Mouse (Mus musculus) stomach, postnatal 0 days (tissue): ENCODE results near the gene Pars2.

Experiments used
- CTCF ChIP-seq: IDR thresholded peaks from 2 replicates; pipeline ENCODE4 v1.5.1; 2016; ENCODE audit warnings: antibody characterized with exemption, low read depth, mild to moderate bottlenecking, moderate library complexity
- EP300 ChIP-seq: optimal IDR thresholded peaks from 2 replicates; pipeline ENCODE3; 2016; ENCODE audit warnings: antibody characterized with exemption

DNA sequence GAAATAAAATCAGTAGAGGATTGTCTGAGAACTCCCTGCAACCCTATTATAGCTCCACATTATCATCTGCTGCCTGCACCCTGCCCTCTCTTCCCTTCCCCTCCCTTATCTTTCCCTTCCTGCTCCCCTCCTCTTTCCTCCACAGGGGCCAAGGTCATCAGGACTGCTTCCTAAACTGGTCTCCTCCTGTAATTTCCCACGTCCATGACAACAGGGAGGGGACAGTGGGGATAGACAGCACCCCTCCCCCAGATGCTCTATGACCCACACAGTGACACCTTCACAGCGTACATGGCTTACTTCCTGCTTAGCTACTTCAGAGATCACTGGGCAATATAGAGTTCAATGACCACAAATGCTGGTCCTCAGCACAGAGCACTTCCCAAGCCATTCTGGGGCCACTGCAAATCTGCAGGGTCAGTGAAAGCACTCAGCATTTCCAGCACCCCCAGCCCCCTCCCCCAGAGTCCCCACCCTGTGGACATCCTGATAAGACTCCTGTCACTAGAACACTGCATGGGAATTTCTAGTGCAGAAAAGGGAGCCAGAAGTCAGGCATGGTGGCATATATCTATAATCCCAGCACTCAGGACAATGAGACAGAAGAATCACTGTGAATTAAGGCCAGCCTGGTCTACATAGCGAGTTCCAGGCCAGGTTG, 37.9 kb downstream of the Pars2 start:
- TF ChIP-seq CTCF (no peak), EP300 (no peak)
